Mouse (Mus musculus) forebrain, postnatal 0 days (tissue): Measurements from ENCODE around the gene Cd160. TPM values are rescaled to one million over a fixed set of nuclear protein-coding genes. Genes with fewer than 3 reads are reported as not detected.

Source experiments
- ATAC-seq: fragments of 200-750 bp; cut with Nextera tagmentation; 2 replicates; pipeline ENCODE4 v1.8.0; 2017; ENCODE audit warnings: mild to moderate bottlenecking, moderate library complexity
- DNase-seq: peaks from one replicate; pipeline ENCODE4 v3.0.0-alpha.2; 2015
- H3K27ac ChIP-seq: fragments of 300-500 bp; sonication (generic); 2 replicates; pipeline ENCODE4 v1.5.1; 2014; ENCODE audit warnings: low read depth, mild to moderate bottlenecking, antibody characterized with exemption, low read length, moderate library complexity, mixed read lengths
- H3K27me3 ChIP-seq: fragments of 300-500 bp; sonication (generic); 2 replicates; pipeline ENCODE4 v1.6.1; 2014; ENCODE audit warnings: mild to moderate bottlenecking, low read length, mixed read lengths; ENCODE audit not compliant: insufficient read depth
- H3K36me3 ChIP-seq: fragments of 300-500 bp; sonication (generic); 2 replicates; pipeline ENCODE4 v1.6.1; 2014; ENCODE audit warnings: mild to moderate bottlenecking, moderate library complexity; ENCODE audit not compliant: insufficient read depth
- H3K4me1 ChIP-seq: fragments of 300-500 bp; sonication (generic); 2 replicates; pipeline ENCODE4 v1.6.1; 2014; ENCODE audit warnings: antibody characterized with exemption; ENCODE audit not compliant: insufficient read depth
- H3K4me2 ChIP-seq: fragments of 300-500 bp; sonication (generic); 2 replicates; pipeline ENCODE4 v1.6.1; 2014; ENCODE audit warnings: low read depth, mild to moderate bottlenecking, moderate library complexity
- H3K4me3 ChIP-seq: fragments of 300-500 bp; sonication (generic); 2 replicates; pipeline ENCODE4 v1.5.1; 2014; ENCODE audit warnings: low read depth, low read length, mixed read lengths
- H3K9ac ChIP-seq: fragments of 300-500 bp; sonication (generic); 2 replicates; pipeline ENCODE4 v1.6.1; 2014; ENCODE audit warnings: mild to moderate bottlenecking
- H3K9me3 ChIP-seq: fragments of 300-500 bp; sonication (generic); 2 replicates; pipeline ENCODE4 v1.6.1; 2016; ENCODE audit warnings: low read length
- CTCF ChIP-seq: sonication (generic); IDR thresholded peaks from 2 replicates; pipeline ENCODE4 v1.5.1; 2016; ENCODE audit warnings: antibody characterized with exemption, control low read depth, low read depth
- WGBS: fragments of 180-500 bp; shearing (Covaris S2); extraction: QIAGEN DNeasy Blood & Tissue Kit; methylation state at CpG from one replicate; pipeline ENCODE4 v1.1.7; 2014; 5-methylcytosine and 5-hydroxymethylcytosine counted together
- polyA plus RNA-seq: library from polyadenylated mRNA; unstranded; fragments of >200 nt; fragmentation: Nextera tagmentation; extraction: Ambion mirVana; gene quantifications from 2 replicates; pipeline ENCODE4 v1.2.1, GENCODE M21; 2015
- total RNA-seq: library from RNA; depleted of rRNA; stranded (reverse); fragments of >200 nt; gene quantifications from 2 replicates; pipeline ENCODE4 v1.2.3, GENCODE M21; 2014

Gene Cd160
- total and polyA plus RNA-seq, 2 experiments from 2014 or later, result 0.10 TPM; not detected in 1

GRCm38 (mm10) chr3:96808651-96809050, 20.5 kb downstream of the Cd160 start:
- DNase-seq (no peak), ATAC-seq (no peak)
- 76% methylated on average over 3 of the region's 3 CpGs for WGBS
- H3K36me3 ChIP-seq, result no peaks in the 10 kb centered on the region
- H3K4me1 ChIP-seq, result no peaks in the 10 kb centered on the region
- no peak overlapping the region for H3K27ac ChIP-seq
- H3K4me3 ChIP-seq, result no peak overlapping the region
- H3K27me3 ChIP-seq, result no peaks in the 10 kb centered on the region
- H3K9ac ChIP-seq, result no peak overlapping the region
- H3K9me3 ChIP-seq, result no peaks in the 10 kb centered on the region
- H3K4me2 ChIP-seq, result no peak overlapping the region
- TF ChIP-seq CTCF, result no peak

GRCm38 (mm10) chr3:96808136-96808535, 21.0 kb downstream of the Cd160 start:
- Histone ChIP-seq H3K27me3 (no peaks in the 10 kb centered on the region), H3K9ac (no peak overlapping the region), H3K4me3 (no peak overlapping the region), H3K4me2 (no peak overlapping the region), H3K36me3 (no peaks in the 10 kb centered on the region), H3K4me1 (no peaks in the 10 kb centered on the region), H3K9me3 (no peaks in the 10 kb centered on the region), H3K27ac (no peak overlapping the region)
- DNase-seq, result no peak
- TF ChIP-seq CTCF, result no peak
- 80% methylated on average over 3 of the region's 3 CpGs for WGBS
- ATAC-seq, result no peak

GRCm38 (mm10) chr3:96802214-96802613, 26.9 kb downstream of the Cd160 start:
- WGBS, result 75% methylated on average over 1 of the region's 1 CpGs
- ATAC-seq, result no peak
- Histone ChIP-seq H3K4me3 (no peak overlapping the region), H3K9me3 (no peaks in the 10 kb centered on the region), H3K27ac (no peak overlapping the region), H3K9ac (no peak overlapping the region), H3K27me3 (no peaks in the 10 kb centered on the region), H3K36me3 (no peaks in the 10 kb centered on the region), H3K4me1 (no peaks in the 10 kb centered on the region), H3K4me2 (no peak overlapping the region)
- DNase-seq, result no peak
- no peak for TF ChIP-seq CTCF

GRCm38 (mm10) chr3:96800254-96800653, 28.9 kb downstream of the Cd160 start:
- Histone ChIP-seq H3K9ac (no peak overlapping the region), H3K9me3 (no peaks in the 10 kb centered on the region), H3K27me3 (no peaks in the 10 kb centered on the region), H3K4me1 (no peaks in the 10 kb centered on the region), H3K36me3 (no peaks in the 10 kb centered on the region), H3K27ac (no peak overlapping the region), H3K4me2 (no peak overlapping the region), H3K4me3 (no peak overlapping the region)
- TF ChIP-seq CTCF, result no peak
- no peak for ATAC-seq
- WGBS, result 89% methylated on average over 11 of the region's 11 CpGs
- DNase-seq, result no peak

GRCm38 (mm10) chr3:96788506-96788905, 40.6 kb downstream of the Cd160 start:
- no peaks in the 10 kb centered on the region for H3K27me3 ChIP-seq
- no peak for DNase-seq
- H3K9me3 ChIP-seq, result no peaks in the 10 kb centered on the region
- H3K4me3 ChIP-seq, result no peak overlapping the region
- peaks cover 33% of the 10 kb centered on the region for H3K36me3 ChIP-seq
- no peak overlapping the region for H3K9ac ChIP-seq
- no peak for ATAC-seq
- H3K4me1 ChIP-seq, result no peaks in the 10 kb centered on the region
- 77% methylated on average over 8 of the region's 8 CpGs for WGBS
- H3K4me2 ChIP-seq, result no peak overlapping the region
- no peak for TF ChIP-seq CTCF
- no peak overlapping the region for H3K27ac ChIP-seq

GRCm38 (mm10) chr3:96787784-96788183, 41.4 kb downstream of the Cd160 start:
- Histone ChIP-seq H3K9me3 (no peaks in the 10 kb centered on the region), H3K36me3 (peaks cover 33% of the 10 kb centered on the region), H3K4me1 (no peaks in the 10 kb centered on the region), H3K4me2 (no peak overlapping the region), H3K27me3 (no peaks in the 10 kb centered on the region), H3K27ac (no peak overlapping the region), H3K9ac (no peak overlapping the region), H3K4me3 (no peak overlapping the region)
- no peak for ATAC-seq
- 89% methylated on average over 1 of the region's 1 CpGs for WGBS
- TF ChIP-seq CTCF, result no peak
- no peak for DNase-seq

- DNase-seq, result no peak
- H3K9ac ChIP-seq, result no peak overlapping the region
- H3K27ac ChIP-seq, result no peak overlapping the region
- H3K36me3 ChIP-seq, result peaks cover 10% of the 10 kb centered on the region
- no peak overlapping the region for H3K4me2 ChIP-seq
- no peak for ATAC-seq
- no peaks in the 10 kb centered on the region for H3K27me3 ChIP-seq
- H3K9me3 ChIP-seq, result no peaks in the 10 kb centered on the region
- H3K4me3 ChIP-seq, result no peak overlapping the region
- no peaks in the 10 kb centered on the region for H3K4me1 ChIP-seq
- no peak for TF ChIP-seq CTCF
- WGBS, result 69% methylated on average over 8 of the region's 8 CpGs
These were observed 46.9 kb downstream of the Cd160 start for GRCm38 (mm10) chr3:96782236-96782635.

- 85% methylated on average over 3 of the region's 3 CpGs for WGBS
- no peak for TF ChIP-seq CTCF
These were observed 52.0 kb downstream of the Cd160 start for GRCm38 (mm10) chr3:96777120-96777519.

More at GRCm38 (mm10) chr3:96777120-96777519, 52.0 kb downstream of the Cd160 start:
- DNase-seq (no peak), ATAC-seq (no peak)
- H3K27me3 ChIP-seq, result no peaks in the 10 kb centered on the region
- H3K4me3 ChIP-seq, result no peak overlapping the region
- H3K9ac ChIP-seq, result no peak overlapping the region
- no peak overlapping the region for H3K27ac ChIP-seq
- no peak overlapping the region for H3K4me2 ChIP-seq
- H3K4me1 ChIP-seq, result no peaks in the 10 kb centered on the region
- no peaks in the 10 kb centered on the region; the same call in 1 of the 2 replicates for H3K36me3 ChIP-seq
- no peaks in the 10 kb centered on the region for H3K9me3 ChIP-seq
